Mouse (Mus musculus) brain, embryonic 14.5 days (tissue): ENCODE measurements at regions not wholly inside any gene's neighbourhood (a gene's known extent, or its start where the extent isn't known, plus 50 kb on each side); places are given as distances from the start of the nearest gene placed in this dataset.

Experiments
- CTCF ChIP-seq: fragments of 200-500 bp; IDR thresholded peaks from 2 replicates; pipeline ENCODE4 v1.5.1; 2012; ENCODE audit warnings: inconsistent platforms, mild to moderate bottlenecking, moderate library complexity, borderline replicate concordance; ENCODE audit not compliant: insufficient read depth, insufficient read length; ENCODE audit errors: extremely low read depth
- POLR2A ChIP-seq: fragments of 200-500 bp; IDR thresholded peaks from 2 replicates; pipeline ENCODE4 v1.6.1; 2012; ENCODE audit warnings: mild to moderate bottlenecking, inconsistent platforms, borderline replicate concordance; ENCODE audit not compliant: poor library complexity, insufficient read depth, insufficient read length, severe bottlenecking; ENCODE audit errors: extremely low read depth

DNA sequence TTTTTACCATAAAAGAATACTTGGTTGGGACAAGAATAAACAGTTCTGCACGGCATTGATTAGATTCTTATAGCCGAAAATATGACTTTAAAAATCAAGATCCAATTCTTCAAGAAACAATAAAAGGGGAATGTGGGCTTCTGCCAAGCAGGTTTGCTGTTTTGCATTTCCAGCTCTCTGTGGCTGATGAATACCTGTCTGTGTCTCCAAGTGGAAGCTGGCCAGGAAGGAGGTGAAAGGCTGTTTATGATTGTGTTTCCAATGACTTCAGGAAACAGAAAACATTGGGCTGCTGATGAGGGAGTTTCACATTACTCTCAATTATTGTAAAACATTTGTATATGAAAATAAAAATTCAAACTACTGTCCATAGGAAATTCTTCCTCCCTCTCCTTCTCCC lies 193.3 kb downstream of the Gm28710 start:
- TF ChIP-seq CTCF (no peak), POLR2A (no peak)
